Mouse (Mus musculus) left cerebral cortex, postnatal 25 days (tissue): Measurements from ENCODE around the gene Cars2. TPM values are rescaled to one million over a fixed set of nuclear protein-coding genes. Genes with fewer than 3 reads are reported as not detected.
"Not testable (repeated sequence)": the region's sequence is repeated elsewhere in the genome, so short reads cannot be mapped to it uniquely, and the experiment has no call there.

Source experiments
- DNase-seq, 2 experiments: peaks; one replicate each; pipeline ENCODE4 v3.0.0; 2022; ENCODE audit warnings: low spot score in 2 of 2, mixed read lengths in 1 of 2
- intact Hi-C: fragments of 180-260 bp; cut with DNase I; formaldehyde crosslinking; loops from one replicate; pipeline ENCODE4 v1.15.1; 2025
- total RNA-seq, 2 experiments: library from RNA; stranded (reverse); gene quantifications; 2 replicates each; pipeline ENCODE4 v1.2.3; 2021

Gene Cars2
- total RNA-seq, 2 experiments from 2014 or later = 19.2 to 19.6 TPM

- no peak for DNase-seq
- intact Hi-C loops = no loop called here
Measured at GRCm38 (mm10) chr8:11518676-11519075, 31.9 kb downstream of the Cars2 start.

- intact Hi-C loops = no loop called here
- DNase-seq = no peak
Measured at GRCm38 (mm10) chr8:11518056-11518396, 32.6 kb downstream of the Cars2 start.

- DNase-seq = no peak
- intact Hi-C loops = no loop called here
Measured at GRCm38 (mm10) chr8:11517366-11518055, 33.1 kb downstream of the Cars2 start.

DNA sequence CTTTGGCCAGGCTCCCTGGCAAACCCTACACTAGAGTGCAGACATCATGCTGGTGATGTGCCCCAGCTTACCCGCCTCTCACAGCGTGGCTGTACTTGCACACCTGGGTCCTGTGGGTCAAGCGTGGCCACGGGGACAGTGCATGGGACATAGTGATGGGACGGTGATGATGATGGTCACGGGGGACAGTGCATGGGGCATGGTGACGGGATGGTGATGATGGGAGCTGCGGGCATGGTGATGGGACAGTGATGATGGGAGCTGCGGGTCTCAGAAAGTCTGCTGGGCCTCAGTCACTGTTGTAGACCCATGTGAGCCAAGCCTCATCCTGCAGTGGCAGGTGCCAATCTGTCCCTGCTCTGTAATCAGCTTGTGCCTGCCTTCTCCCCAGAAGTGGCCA lies 34.3 kb downstream of the Cars2 start:
- intact Hi-C loops = no loop called here
- DNase-seq = no peak

DNA sequence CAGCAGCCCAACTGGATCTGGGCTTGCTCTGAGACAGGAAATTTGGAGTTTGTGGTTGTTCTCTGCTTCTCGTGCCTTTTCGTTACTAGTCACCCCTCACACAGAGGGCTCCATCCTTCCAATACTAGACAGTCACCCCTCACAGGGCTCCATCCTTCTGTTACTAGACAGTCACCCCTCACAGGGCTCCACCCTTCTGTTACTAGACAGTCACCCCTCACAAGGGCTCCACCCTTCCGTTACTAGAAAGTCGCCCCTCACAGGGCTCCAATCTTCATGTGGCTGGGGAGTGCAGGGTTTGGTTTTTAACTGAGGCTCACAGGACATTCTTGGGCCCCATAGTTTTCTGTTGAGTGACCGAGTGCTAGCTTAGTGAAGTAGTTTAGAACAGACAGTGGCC lies 37.3 kb downstream of the Cars2 start:
- intact Hi-C loops = no loop called here
- DNase-seq = no peak

- no peak for DNase-seq
- intact Hi-C loops = no loop called here
Measured at GRCm38 (mm10) chr8:11512711-11513110, 37.9 kb downstream of the Cars2 start.

DNA sequence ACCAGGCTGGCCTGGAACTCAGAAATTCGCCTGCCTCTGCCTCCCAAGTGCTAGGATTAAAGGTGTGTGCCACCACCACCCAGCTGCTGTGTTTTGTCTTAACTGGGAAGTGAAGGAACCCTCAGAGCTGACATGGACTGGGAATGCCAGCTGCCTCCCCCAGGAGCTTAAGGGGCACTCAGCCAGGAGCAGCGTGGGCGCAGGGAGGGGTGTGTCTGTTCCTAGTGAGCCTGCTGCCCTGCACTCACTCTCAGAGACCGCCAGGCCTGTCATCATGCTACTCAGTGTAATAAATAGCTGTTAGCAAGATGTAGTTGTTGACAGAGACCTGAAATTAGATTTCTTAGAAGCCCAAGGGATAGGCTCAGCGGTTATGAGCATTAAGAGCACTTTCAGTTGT lies 39.6 kb downstream of the Cars2 start:
- intact Hi-C loops = no loop called here
- DNase-seq = peak in 1 of 2 experiments; percentile 21

DNA sequence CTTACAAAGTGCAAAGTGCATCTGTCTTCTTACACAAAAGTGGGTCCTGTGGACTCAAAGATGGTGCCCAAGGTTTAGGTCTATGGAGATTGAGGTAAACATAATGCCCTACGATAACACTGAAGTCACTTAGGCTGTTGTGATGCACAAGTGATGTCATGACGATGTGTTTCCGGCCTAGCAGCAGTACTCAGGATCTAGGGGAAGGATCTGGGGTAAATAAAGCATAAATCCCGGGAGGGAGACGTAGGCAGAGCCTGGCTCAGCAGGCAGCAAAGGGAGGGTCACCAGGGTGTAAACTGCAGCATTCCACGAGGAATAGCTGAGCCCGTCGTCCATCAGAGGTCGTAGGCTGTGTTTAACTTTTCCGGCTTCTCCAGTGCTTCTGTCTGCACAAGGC lies 41.7 kb downstream of the Cars2 start:
- intact Hi-C loops = loop anchor here (5.0 kb wide), 1 partner anchor 108 kb away; no protein-coding TSS in a partner anchor
- no peak for DNase-seq

GRCm38 (mm10) chr8:11506802-11507201 lies 43.8 kb downstream of the Cars2 start:
- peak in 1 of 2 experiments; percentile 29 for DNase-seq
- intact Hi-C loops = loop anchor here (5.0 kb wide), 1 partner anchor 110 kb away; no protein-coding TSS in a partner anchor

GRCm38 (mm10) chr8:11506074-11506473 lies 44.5 kb downstream of the Cars2 start:
- intact Hi-C loops = loop anchor here (5.0 kb wide), 1 partner anchor 111 kb away; no protein-coding TSS in a partner anchor
- DNase-seq = no peak

DNA sequence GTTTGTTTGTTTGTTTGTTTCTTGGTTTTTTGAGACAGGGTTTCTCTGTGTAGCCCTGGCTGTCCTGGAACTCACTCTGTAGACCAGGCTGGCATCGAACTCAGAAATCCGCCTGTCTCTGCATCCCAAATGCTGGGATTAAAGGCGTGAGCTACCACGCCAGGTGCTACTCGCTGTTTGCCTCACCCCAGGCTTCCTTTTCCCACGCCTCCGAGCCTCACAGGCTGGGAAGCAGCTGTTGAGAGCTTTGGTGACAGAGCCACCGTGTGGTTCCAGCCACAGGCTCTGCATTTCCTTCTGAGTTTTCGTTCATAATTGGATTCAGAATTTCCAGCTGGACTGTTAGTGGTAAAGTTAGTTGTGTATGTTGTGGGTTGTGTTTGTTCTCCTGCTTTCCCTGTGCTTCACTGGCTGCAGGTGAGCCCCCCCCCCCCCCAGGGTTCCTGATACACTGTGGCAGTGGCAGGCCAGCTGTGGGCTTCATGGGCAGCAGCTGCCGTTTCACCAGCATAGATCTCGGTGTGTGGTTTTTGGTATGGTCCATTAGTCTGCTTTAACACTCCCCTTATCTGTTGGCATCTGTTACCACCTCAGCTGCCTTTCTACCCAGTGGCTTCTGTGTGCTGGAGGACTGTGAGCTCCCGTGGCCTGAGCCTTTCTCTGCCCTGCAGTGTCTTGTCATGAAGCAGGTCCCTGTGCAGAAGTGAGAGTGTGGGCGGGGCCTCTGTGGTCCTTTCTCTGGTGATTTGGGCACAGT lies 46.9 kb downstream of the Cars2 start:
- DNase-seq = no peak
- intact Hi-C loops = no loop called here

- intact Hi-C loops = no loop called here
- DNase-seq = no peak
Measured at GRCm38 (mm10) chr8:11498786-11499485, 51.6 kb downstream of the Cars2 start.

GRCm38 (mm10) chr8:11498281-11498680 lies 52.3 kb downstream of the Cars2 start:
- no peak for DNase-seq
- intact Hi-C loops = no loop called here

- intact Hi-C loops = loop anchor here (2.0 kb wide), 1 partner anchor 75 kb away; no protein-coding TSS in a partner anchor
Measured at GRCm38 (mm10) chr8:11497017-11497990, 53.3 kb downstream of the Cars2 start, which contains the start of gene Naxd. Gene Naxd, plus strand, starts transcription at chr8:11497506.

GRCm38 (mm10) chr8:11492340-11492739 lies 58.2 kb downstream of the Cars2 start:
- intact Hi-C loops, DNase-seq: not testable (repeated sequence)

More at GRCm38 (mm10) chr8:11497017-11497990, 53.3 kb downstream of the Cars2 start, which contains the start of gene Naxd:
- DNase-seq = peak; percentile 92 to 93

DNA sequence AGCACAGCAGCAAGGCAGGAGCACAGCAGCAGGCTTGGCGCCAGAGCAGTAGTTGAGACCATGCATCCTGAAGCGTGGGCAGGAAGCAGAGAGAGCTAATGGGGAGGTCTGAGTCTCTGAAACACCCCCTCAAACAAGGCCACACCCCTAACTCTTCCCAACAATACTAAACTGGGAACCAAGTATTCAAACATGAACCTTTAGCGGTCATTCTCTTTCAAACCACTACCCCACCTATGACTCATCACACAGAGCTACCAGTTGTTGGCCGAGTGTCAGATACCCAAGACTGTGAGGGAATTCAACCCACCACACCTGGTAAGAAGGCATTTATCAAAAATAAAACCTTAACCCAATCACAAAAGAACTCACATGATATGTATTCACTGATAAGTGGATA lies 63.4 kb downstream of the Cars2 start:
- intact Hi-C loops = no loop called here
- DNase-seq = no peak

GRCm38 (mm10) chr8:11486142-11486541 lies 64.4 kb downstream of the Cars2 start:
- intact Hi-C loops = loop anchor here (1.0 kb wide), 1 partner anchor 36 kb away; no protein-coding TSS in a partner anchor

GRCm38 (mm10) chr8:11482537-11482936 lies 68.0 kb downstream of the Cars2 start:
- intact Hi-C loops = no loop called here
- DNase-seq = no peak

More at GRCm38 (mm10) chr8:11486142-11486541, 64.4 kb downstream of the Cars2 start:
- DNase-seq = peak; percentile 57 to 65

- intact Hi-C loops = no loop called here
Measured at GRCm38 (mm10) chr8:11481876-11482275, 68.7 kb downstream of the Cars2 start.

More at GRCm38 (mm10) chr8:11481876-11482275, 68.7 kb downstream of the Cars2 start:
- no peak for DNase-seq
